In genomic region chr3:157449794-157450193, GRCm38 (mm10) we compare ENCODE assay signal across 8 mouse cellular contexts.
DNase-seq lines count a peak whose midpoint lies in the region; ATAC-seq and TF ChIP-seq lines count a peak whose summit lies in the region.

No protein-coding gene starts in this region.

- in situ Hi-C loops in Patski (cut with MboI; ENCODE audit: low pct_unique_long_range_greater_than_20kb) = no loop called here

- no peak overlapping the region for H3K27ac ChIP-seq in intestine, postnatal 0 days (ENCODE audit: low read depth, low read length)
- H3K27ac ChIP-seq in intestine, embryonic 15.5 days = no peak overlapping the region
- no peak overlapping the region for H3K27ac ChIP-seq in embryonic facial prominence, embryonic 14.5 days (replicated peaks; ENCODE audit: low read depth, low read length)
- H3K27ac ChIP-seq in neural tube, embryonic 12.5 days = no peak overlapping the region

- peak; percentile 77 for TF ChIP-seq CTCF in intestine, postnatal 0 days (IDR thresholded peaks at IDR 0.05; ENCODE audit: low read depth)
- TF ChIP-seq CTCF in Patski (IDR thresholded peaks at IDR 0.05) = peak; percentile 56

- CTCF ChIA-PET in Patski (lab: Charles Lee) = interaction anchor here (1.1 kb wide), 1 partner anchor 8 kb away, joined by 3 read pairs; no protein-coding TSS in a partner anchor

- DNase-seq in Patski (ENCODE audit: low read depth, low spot score) = no peak
- peak; percentile 43 for DNase-seq in embryonic facial prominence, embryonic 14.5 days (ENCODE audit: low spot score)
- peak; percentile 53 to 60 for DNase-seq in kidney, postnatal 4 days
- no peak for DNase-seq in thymus, postnatal 25 days
- DNase-seq in thymus, adult 18-20 months = no peak

- no peaks in the 10 kb centered on the region for H3K9me3 ChIP-seq in intestine, postnatal 0 days (ENCODE audit: control insufficient read depth)
- H3K9me3 ChIP-seq in intestine, embryonic 15.5 days = no peaks in the 10 kb centered on the region
- no peaks in the 10 kb centered on the region for H3K9me3 ChIP-seq in embryonic facial prominence, embryonic 14.5 days (ENCODE audit: control insufficient read depth, low read length)
- H3K9me3 ChIP-seq in neural tube, embryonic 12.5 days = no peaks in the 10 kb centered on the region

- H3K27me3 ChIP-seq in intestine, postnatal 0 days (replicated peaks; ENCODE audit: control insufficient read depth, insufficient read depth, low read length) = no peaks in the 10 kb centered on the region
- no peaks in the 10 kb centered on the region for H3K27me3 ChIP-seq in intestine, embryonic 15.5 days (replicated peaks)
- no peaks in the 10 kb centered on the region for H3K27me3 ChIP-seq in Patski
- no peaks in the 10 kb centered on the region for H3K27me3 ChIP-seq in embryonic facial prominence, embryonic 14.5 days (replicated peaks; ENCODE audit: control insufficient read depth, insufficient read depth, low read length)
- H3K27me3 ChIP-seq in neural tube, embryonic 12.5 days (replicated peaks) = no peaks in the 10 kb centered on the region

- ATAC-seq in intestine, postnatal 0 days = no peak
- no peak for ATAC-seq in intestine, embryonic 15.5 days
- ATAC-seq in Patski = no peak
- ATAC-seq in embryonic facial prominence, embryonic 14.5 days (ENCODE audit: low read depth) = no peak
- ATAC-seq in neural tube, embryonic 12.5 days (ENCODE audit: low FRiP score, low read depth) = peak; percentile 70; the same call in 1 of the 2 replicates

- H3K4me2 ChIP-seq in intestine, postnatal 0 days (replicated peaks; ENCODE audit: low read depth) = no peak overlapping the region
- H3K4me2 ChIP-seq in intestine, embryonic 15.5 days (replicated peaks) = no peak overlapping the region
- no peak overlapping the region for H3K4me2 ChIP-seq in embryonic facial prominence, embryonic 14.5 days (ENCODE audit: low read depth, low read length)
- H3K4me2 ChIP-seq in neural tube, embryonic 12.5 days (replicated peaks) = no peak overlapping the region

- H3K4me3 ChIP-seq in intestine, postnatal 0 days (ENCODE audit: low read depth, low read length) = no peak overlapping the region
- no peak overlapping the region for H3K4me3 ChIP-seq in intestine, embryonic 15.5 days (replicated peaks)
- H3K4me3 ChIP-seq in embryonic facial prominence, embryonic 14.5 days (ENCODE audit: low read depth, low read length) = no peak overlapping the region
- H3K4me3 ChIP-seq in neural tube, embryonic 12.5 days = no peak overlapping the region

- H3K4me1 ChIP-seq in intestine, postnatal 0 days (replicated peaks; ENCODE audit: control insufficient read depth, insufficient read depth, low read length) = no peaks in the 10 kb centered on the region
- H3K4me1 ChIP-seq in intestine, embryonic 15.5 days (replicated peaks) = no peaks in the 10 kb centered on the region
- H3K4me1 ChIP-seq in embryonic facial prominence, embryonic 14.5 days (ENCODE audit: control insufficient read depth, insufficient read depth, low read length) = no peaks in the 10 kb centered on the region
- H3K4me1 ChIP-seq in neural tube, embryonic 12.5 days = no peaks in the 10 kb centered on the region

- H3K9ac ChIP-seq in intestine, postnatal 0 days (ENCODE audit: low read depth, low read length) = no peak overlapping the region
- no peak overlapping the region for H3K9ac ChIP-seq in intestine, embryonic 15.5 days
- no peak overlapping the region for H3K9ac ChIP-seq in embryonic facial prominence, embryonic 14.5 days (ENCODE audit: low read depth, low read length)
- no peak overlapping the region for H3K9ac ChIP-seq in neural tube, embryonic 12.5 days

- POLR2A ChIA-PET in Patski (lab: Charles Lee) = no interaction called here

- H3K36me3 ChIP-seq in intestine, postnatal 0 days (ENCODE audit: control insufficient read depth, insufficient read depth) = no peaks in the 10 kb centered on the region
- H3K36me3 ChIP-seq in intestine, embryonic 15.5 days = no peaks in the 10 kb centered on the region
- no peaks in the 10 kb centered on the region for H3K36me3 ChIP-seq in embryonic facial prominence, embryonic 14.5 days (ENCODE audit: control insufficient read depth, insufficient read depth, low read length)
- no peaks in the 10 kb centered on the region for H3K36me3 ChIP-seq in neural tube, embryonic 12.5 days

Comparison
In these comparisons a context has a peak if more than half of its experiments do, and no peak if none do; other contexts are left out.
1. DNase-seq: peak in embryonic facial prominence, embryonic 14.5 days (single experiment) and kidney, postnatal 4 days (2 of 2); none in Patski (single experiment), thymus, postnatal 25 days (single experiment) and thymus, adult 18-20 months (0 of 2).